Mouse (Mus musculus): ENCODE measurements around the gene Ccdc30.

Ccdc30 gene

GRCm38 (mm10) chr4:119415072-119415753, at the start of gene Ccdc30:
Gene Ccdc30, minus strand, starts transcription at chr4:119415521.
- Histone ChIP-seq H3K27me3 (ENCODE audit: insufficient read depth, low read length) (no peaks in the 10 kb centered on the region), H3K4me3 (replicated peaks; ENCODE audit: low read length) (peak within 1 kb of the TSS; percentile 89), H3K36me3 (ENCODE audit: insufficient read depth, low read length) (peaks cover 26% of the 10 kb centered on the region), H3K4me1 (replicated peaks; ENCODE audit: low read depth, low read length) (peaks cover 35% of the 10 kb centered on the region), H3K9me3 (ENCODE audit: low read length) (no peaks in the 10 kb centered on the region)
- TF ChIP-seq POU5F1 (IDR thresholded peaks at IDR 0.05; ENCODE audit: borderline replicate concordance, low read length), result no peak
- TF ChIP-seq NANOG (IDR thresholded peaks at IDR 0.05; ENCODE audit: borderline replicate concordance, low read length), result no peak
- TF ChIP-seq CTCF (conservative IDR thresholded peaks at IDR 0.05; ENCODE audit: low read length), result no peak

DNA sequence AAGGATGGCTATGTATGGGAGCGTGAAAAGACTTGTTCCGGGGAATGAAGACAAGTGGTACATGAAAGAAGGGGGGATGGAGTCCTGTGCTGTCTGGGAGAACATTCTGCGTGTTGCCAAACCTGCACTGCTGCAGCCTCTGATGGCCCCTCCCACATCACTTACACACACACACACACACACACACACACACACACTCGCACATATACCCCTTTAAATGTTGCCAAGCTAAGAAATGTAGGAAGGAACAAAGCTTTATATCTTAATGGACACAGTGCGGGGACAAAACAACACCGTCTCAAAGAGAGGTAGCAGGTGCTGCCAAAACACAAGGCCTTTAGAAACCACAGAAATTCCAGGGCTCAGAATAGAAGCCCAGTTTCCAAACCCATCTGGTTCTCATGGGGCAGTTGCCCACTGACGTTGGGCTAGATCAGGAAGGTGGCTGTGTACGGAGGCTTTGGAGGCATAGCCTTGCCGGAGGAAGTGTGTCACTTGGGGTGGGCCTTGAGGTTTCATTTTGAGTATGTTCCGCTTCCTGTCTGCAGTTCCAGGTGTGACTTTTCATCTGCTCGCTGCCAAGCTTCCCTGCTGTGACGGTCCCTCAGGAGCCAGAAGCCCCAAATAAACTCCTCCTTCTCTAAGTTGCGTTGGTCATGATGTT, 48.6 kb upstream of the Ccdc30 start:
- Histone ChIP-seq H3K9me3 (ENCODE audit: low read length) (no peaks in the 10 kb centered on the region), H3K27me3 (ENCODE audit: insufficient read depth, low read length) (peaks cover 25% of the 10 kb centered on the region), H3K4me3 (replicated peaks; ENCODE audit: low read length) (no peak overlapping the region), H3K4me1 (replicated peaks; ENCODE audit: low read depth, low read length) (peaks cover 19% of the 10 kb centered on the region), H3K36me3 (ENCODE audit: insufficient read depth, low read length) (no peaks in the 10 kb centered on the region)
- TF ChIP-seq POU5F1 (IDR thresholded peaks at IDR 0.05; ENCODE audit: borderline replicate concordance, low read length), result no peak
- no peak for TF ChIP-seq CTCF (conservative IDR thresholded peaks at IDR 0.05; ENCODE audit: low read length)
- TF ChIP-seq NANOG (IDR thresholded peaks at IDR 0.05; ENCODE audit: borderline replicate concordance, low read length), result no peak

- no peaks in the 10 kb centered on the region for H3K9me3 ChIP-seq (ENCODE audit: low read length)
- no peaks in the 10 kb centered on the region for H3K36me3 ChIP-seq (ENCODE audit: insufficient read depth, low read length)
- peaks cover 20% of the 10 kb centered on the region for H3K27me3 ChIP-seq (ENCODE audit: insufficient read depth, low read length)
- H3K4me1 ChIP-seq (replicated peaks; ENCODE audit: low read depth, low read length), result peaks cover 16% of the 10 kb centered on the region
- TF ChIP-seq CTCF (conservative IDR thresholded peaks at IDR 0.05; ENCODE audit: low read length) (no peak), NANOG (IDR thresholded peaks at IDR 0.05; ENCODE audit: borderline replicate concordance, low read length) (no peak), POU5F1 (IDR thresholded peaks at IDR 0.05; ENCODE audit: borderline replicate concordance, low read length) (no peak)
- H3K4me3 ChIP-seq (replicated peaks; ENCODE audit: low read length), result no peak overlapping the region
Measured at GRCm38 (mm10) chr4:119462858-119463755, 47.8 kb upstream of the Ccdc30 start.

DNA sequence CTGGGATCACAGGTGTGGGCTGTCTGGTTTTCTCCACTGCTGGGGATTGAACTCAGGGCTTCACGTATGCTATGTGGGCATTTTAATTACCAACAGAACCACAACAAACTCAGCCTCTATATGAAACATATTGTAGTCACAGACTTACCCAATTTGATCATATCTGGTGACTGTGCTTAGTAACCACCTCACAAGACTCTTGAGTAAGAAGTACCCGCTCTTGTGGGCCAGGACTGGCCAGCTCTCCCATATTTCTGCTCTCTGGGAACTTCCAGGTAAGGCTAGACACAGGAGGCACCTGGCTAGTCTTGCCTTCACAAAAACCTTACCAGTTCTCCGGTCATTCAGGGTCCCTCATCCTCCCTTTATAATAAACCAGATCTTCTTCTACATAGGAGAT, 47.1 kb upstream of the Ccdc30 start:
- peaks cover 10% of the 10 kb centered on the region for H3K4me1 ChIP-seq (replicated peaks; ENCODE audit: low read depth, low read length)
- H3K9me3 ChIP-seq (ENCODE audit: low read length), result no peaks in the 10 kb centered on the region
- no peak overlapping the region for H3K4me3 ChIP-seq (replicated peaks; ENCODE audit: low read length)
- TF ChIP-seq NANOG (IDR thresholded peaks at IDR 0.05; ENCODE audit: borderline replicate concordance, low read length) (no peak), POU5F1 (IDR thresholded peaks at IDR 0.05; ENCODE audit: borderline replicate concordance, low read length) (no peak), CTCF (conservative IDR thresholded peaks at IDR 0.05; ENCODE audit: low read length) (no peak)
- H3K27me3 ChIP-seq (ENCODE audit: insufficient read depth, low read length), result peaks cover 14% of the 10 kb centered on the region
- H3K36me3 ChIP-seq (ENCODE audit: insufficient read depth, low read length), result no peaks in the 10 kb centered on the region

DNA sequence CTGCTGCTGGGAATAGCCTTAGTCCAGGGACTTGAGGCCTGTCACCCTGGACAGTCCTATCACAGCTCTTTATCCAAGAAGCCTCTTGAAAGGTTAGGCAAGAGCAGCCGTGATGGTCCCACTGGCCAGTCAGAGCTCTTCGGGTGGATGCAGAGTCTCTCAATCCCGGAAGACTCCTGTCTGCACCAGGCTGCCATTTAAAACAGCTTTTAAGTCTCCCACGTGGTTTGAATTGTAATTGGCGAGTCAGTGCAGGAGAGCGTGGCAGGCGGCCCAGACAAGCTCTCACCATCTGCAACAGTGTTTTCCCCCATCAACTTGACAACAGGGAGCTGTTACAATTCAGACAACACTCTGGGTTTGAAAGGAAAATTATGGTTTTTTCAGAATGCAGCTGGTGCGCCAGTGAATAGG, 45.4 kb upstream of the Ccdc30 start:
- Histone ChIP-seq H3K36me3 (ENCODE audit: insufficient read depth, low read length) (no peaks in the 10 kb centered on the region), H3K4me1 (replicated peaks; ENCODE audit: low read depth, low read length) (peaks cover 7% of the 10 kb centered on the region; the same call in 1 of the 2 replicates), H3K27me3 (ENCODE audit: insufficient read depth, low read length) (peaks cover 6% of the 10 kb centered on the region; the same call in 1 of the 2 replicates), H3K4me3 (replicated peaks; ENCODE audit: low read length) (no peak overlapping the region), H3K9me3 (ENCODE audit: low read length) (no peaks in the 10 kb centered on the region)
- TF ChIP-seq CTCF (conservative IDR thresholded peaks at IDR 0.05; ENCODE audit: low read length) (no peak), NANOG (IDR thresholded peaks at IDR 0.05; ENCODE audit: borderline replicate concordance, low read length) (no peak), POU5F1 (IDR thresholded peaks at IDR 0.05; ENCODE audit: borderline replicate concordance, low read length) (no peak)

DNA sequence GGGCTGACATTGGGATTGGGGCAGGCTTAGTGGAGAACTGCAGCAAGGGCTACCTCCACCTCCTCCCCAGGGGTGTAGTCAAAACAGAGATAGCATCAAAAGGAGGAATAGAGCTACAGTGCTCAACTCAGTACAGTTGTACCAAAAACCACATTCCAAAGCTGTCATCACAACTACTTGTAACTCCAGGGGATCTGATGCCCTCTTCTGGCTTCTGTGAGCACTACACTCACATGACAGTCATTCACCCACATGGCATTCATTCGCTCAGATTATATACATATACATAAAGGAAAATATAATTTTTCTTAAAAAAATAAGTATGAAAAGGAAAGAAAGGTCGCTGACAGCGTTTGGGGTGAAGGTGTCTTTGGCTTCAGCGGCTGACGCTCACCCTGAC, 45.0 kb upstream of the Ccdc30 start:
- peaks cover 6% of the 10 kb centered on the region; the same call in 1 of the 2 replicates for H3K27me3 ChIP-seq (ENCODE audit: insufficient read depth, low read length)
- H3K4me1 ChIP-seq (replicated peaks; ENCODE audit: low read depth, low read length), result peaks cover 7% of the 10 kb centered on the region; the same call in 1 of the 2 replicates
- H3K9me3 ChIP-seq (ENCODE audit: low read length), result no peaks in the 10 kb centered on the region
- H3K4me3 ChIP-seq (replicated peaks; ENCODE audit: low read length), result no peak overlapping the region
- no peak for TF ChIP-seq POU5F1 (IDR thresholded peaks at IDR 0.05; ENCODE audit: borderline replicate concordance, low read length)
- no peak for TF ChIP-seq NANOG (IDR thresholded peaks at IDR 0.05; ENCODE audit: borderline replicate concordance, low read length)
- TF ChIP-seq CTCF (conservative IDR thresholded peaks at IDR 0.05; ENCODE audit: low read length), result peak; percentile 58
- H3K36me3 ChIP-seq (ENCODE audit: insufficient read depth, low read length), result no peaks in the 10 kb centered on the region

- no peak overlapping the region for H3K4me3 ChIP-seq (replicated peaks; ENCODE audit: low read length)
- H3K4me1 ChIP-seq (replicated peaks; ENCODE audit: low read depth, low read length), result peaks cover 11% of the 10 kb centered on the region
- H3K27me3 ChIP-seq (ENCODE audit: insufficient read depth, low read length), result peaks cover 13% of the 10 kb centered on the region
- TF ChIP-seq CTCF (conservative IDR thresholded peaks at IDR 0.05; ENCODE audit: low read length), result no peak
- TF ChIP-seq NANOG (IDR thresholded peaks at IDR 0.05; ENCODE audit: borderline replicate concordance, low read length), result no peak
- no peak for TF ChIP-seq POU5F1 (IDR thresholded peaks at IDR 0.05; ENCODE audit: borderline replicate concordance, low read length)
- H3K36me3 ChIP-seq (ENCODE audit: insufficient read depth, low read length), result no peaks in the 10 kb centered on the region
- H3K9me3 ChIP-seq (ENCODE audit: low read length), result no peaks in the 10 kb centered on the region
Measured at GRCm38 (mm10) chr4:119453533-119453932, 38.2 kb upstream of the Ccdc30 start.

- Histone ChIP-seq H3K36me3 (ENCODE audit: insufficient read depth, low read length) (no peaks in the 10 kb centered on the region), H3K9me3 (ENCODE audit: low read length) (no peaks in the 10 kb centered on the region), H3K4me1 (replicated peaks; ENCODE audit: low read depth, low read length) (peaks cover 11% of the 10 kb centered on the region), H3K27me3 (ENCODE audit: insufficient read depth, low read length) (peaks cover 13% of the 10 kb centered on the region), H3K4me3 (replicated peaks; ENCODE audit: low read length) (no peak overlapping the region)
- TF ChIP-seq POU5F1 (IDR thresholded peaks at IDR 0.05; ENCODE audit: borderline replicate concordance, low read length) (no peak), CTCF (conservative IDR thresholded peaks at IDR 0.05; ENCODE audit: low read length) (no peak), NANOG (IDR thresholded peaks at IDR 0.05; ENCODE audit: borderline replicate concordance, low read length) (no peak)
Measured at GRCm38 (mm10) chr4:119453128-119453527, 37.8 kb upstream of the Ccdc30 start.

Data from E14TG2a.4 (cell line).